Mouse (Mus musculus): ENCODE data around the gene Abcf3.

Abcf3 gene

DNA sequence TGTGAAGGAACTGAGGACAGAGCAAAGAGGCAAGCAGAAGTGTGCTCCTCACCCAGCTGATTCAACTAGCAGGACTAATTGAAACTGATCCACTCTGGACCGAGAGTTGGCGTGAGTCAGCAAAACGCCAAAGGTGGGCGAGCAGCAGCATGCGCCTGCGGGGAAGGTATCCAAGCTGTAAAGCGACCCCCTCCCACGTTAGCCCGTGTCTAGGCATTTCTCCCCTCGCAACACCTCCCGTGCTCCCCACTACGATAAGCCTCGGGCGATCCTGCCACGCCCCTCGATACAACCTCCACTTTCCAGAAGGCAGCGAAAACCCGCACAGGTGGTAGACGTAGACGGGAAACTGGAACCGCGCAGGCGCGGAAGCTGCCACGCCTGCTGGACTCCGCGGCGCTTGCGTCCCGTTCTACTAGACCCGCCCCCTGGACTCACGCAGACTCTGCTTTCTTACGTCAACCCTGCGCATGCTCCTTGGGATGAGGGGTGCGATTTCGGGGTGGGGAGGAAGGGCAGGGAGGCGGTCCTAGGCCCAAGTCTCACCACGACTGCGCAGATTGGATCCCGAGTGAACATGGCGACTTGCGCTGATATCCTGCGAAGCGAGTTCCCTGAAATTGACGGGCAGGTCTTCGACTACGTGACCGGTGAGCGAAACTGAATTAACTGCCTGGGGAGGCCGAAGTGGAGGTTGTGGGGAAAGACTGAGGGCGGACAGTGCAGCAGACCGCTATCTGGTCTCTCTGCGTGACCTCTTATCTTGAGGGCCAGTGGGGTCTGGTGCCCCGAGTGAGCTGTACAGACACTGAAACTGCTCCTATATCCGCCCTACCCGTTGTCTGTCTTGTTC, at the start of gene Abcf3:
Gene Abcf3, plus strand, starts transcription at position 482 of the 853 bp plus-strand sequence.
- DNase-seq (ENCODE audit: extremely low spot score) = peak; percentile 97

DNA sequence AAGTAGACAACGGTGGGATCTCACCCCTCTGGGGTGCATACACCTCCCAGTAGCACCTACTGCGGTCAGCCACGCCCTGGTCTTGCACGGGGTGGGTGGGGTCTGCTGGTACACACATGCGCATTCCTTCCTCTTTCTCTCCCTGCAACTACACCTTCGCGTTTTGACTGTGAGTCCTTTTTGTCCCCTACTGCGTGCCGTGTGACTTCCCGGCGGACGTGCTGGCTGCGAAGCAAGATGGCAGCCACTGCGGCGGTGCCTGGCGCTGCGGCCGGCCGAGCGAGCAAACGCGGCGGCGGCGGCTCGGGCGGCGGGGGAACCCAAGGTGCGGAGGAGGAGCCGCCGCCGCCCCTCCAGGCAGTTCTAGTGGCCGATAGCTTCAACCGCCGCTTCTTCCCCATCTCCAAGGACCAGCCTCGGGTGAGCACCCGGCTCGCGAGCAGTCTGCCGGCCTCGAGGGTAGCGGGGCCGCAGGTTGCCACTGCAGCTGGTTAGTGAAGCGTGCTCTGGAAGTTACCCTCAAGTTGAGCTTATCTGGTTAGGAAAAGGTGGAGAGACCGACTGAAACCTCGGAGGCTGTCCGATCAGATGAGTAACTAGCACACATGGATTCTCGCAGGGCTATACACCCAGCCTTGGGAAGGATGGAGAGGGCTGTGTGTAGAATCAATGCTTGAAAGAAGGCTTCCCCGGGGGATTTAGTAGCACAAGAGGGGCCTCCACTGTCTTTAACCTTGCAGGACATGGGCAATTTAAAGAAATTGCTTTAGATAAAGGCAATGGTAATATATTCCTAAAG, 49.5 kb upstream of the Abcf3 start, which contains the start of gene Eif2b5:
Gene Eif2b5, plus strand, starts transcription at position 141 of the 799 bp plus-strand sequence.
- peak; percentile 93 for DNase-seq (ENCODE audit: extremely low spot score)

DNA sequence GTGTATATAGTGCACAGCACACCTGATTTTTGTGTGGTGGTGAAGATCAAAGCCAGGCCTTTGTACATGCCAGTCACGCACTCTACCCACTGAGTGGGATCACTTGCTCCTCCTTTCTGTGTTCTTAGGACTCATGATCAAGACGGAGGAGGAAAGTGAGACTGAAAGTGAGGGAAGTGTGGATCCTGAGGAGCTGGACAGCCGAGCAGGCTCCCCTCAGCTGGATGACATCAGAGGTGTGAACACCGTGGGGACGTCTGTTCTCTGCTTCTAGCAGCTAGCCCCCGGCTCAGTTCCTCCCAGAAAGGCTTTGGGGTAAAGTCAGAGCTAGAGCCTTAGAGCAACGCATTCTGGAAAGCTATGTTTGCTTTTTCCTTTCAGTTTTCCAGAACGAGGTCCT, 42.4 kb upstream of the Abcf3 start:
- no peak for DNase-seq (ENCODE audit: extremely low spot score)

DNA sequence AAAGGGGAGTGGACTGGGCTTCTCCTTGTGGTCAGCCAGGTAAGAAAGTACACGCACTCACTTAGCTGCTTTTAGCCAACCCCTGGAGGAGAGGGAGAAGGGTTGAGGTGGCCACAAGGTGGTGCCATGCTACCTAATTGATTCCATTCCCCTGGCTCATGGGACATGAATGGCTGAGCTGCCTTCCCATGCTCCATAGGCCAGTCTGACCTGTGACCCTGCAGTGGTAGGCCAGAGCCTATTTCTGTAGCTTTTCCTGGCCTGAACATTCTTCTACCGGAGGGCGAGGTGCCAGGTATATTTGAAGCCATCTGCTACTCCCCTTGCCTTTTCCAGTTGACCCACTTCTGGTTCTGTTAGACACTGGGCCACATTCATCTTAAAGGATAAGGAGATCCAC, 39.0 kb upstream of the Abcf3 start:
- peak; percentile 29 for DNase-seq (ENCODE audit: extremely low spot score)

DNA sequence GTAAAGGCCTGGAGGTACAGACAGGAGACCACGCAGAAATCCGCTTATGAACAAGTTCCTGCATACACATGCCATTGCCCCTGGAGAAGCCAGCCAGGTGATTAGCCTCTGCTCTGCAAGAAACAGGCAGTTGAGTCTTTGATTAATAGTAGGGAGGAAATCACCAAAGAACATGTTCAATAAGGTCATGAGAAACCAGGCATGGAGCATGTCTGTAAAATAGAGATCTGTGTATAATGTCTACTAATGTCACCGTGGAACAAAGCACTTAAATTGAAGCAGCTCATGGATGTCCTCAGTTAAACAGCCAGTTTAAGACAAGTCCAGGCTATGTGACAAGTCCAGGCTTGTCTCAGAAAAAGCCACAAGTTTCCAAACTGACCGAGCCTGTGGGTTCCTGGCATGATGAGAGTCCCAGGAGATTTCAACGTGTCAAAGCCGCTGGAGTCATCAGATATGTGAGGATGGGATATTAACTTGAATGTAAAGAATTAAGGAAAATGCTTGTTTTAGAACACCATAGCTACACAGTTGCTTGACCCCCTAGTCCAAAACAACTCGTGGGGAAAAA, 37.0 kb upstream of the Abcf3 start:
- DNase-seq (ENCODE audit: extremely low spot score) = no peak

DNA sequence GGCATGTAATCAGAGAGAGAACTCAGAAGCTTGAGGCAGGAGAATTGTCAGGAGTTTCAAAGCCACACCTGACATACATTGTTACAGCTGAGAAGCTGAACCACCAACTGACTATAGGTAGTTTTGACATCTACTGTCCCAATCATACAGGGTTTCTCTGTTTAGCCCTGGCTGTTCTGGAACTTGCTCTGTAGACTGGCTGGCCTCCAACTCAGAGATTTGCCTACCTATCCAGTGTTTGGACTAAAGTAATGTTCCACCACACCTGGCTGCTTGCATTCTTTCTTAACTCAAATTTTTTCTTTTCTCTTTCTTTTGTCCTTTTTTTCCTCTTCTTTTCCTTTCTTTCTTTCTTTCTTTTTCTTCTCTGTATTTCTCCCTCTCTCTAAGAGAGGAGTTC, 32.3 kb upstream of the Abcf3 start:
- DNase-seq (ENCODE audit: extremely low spot score) = no peak

DNA sequence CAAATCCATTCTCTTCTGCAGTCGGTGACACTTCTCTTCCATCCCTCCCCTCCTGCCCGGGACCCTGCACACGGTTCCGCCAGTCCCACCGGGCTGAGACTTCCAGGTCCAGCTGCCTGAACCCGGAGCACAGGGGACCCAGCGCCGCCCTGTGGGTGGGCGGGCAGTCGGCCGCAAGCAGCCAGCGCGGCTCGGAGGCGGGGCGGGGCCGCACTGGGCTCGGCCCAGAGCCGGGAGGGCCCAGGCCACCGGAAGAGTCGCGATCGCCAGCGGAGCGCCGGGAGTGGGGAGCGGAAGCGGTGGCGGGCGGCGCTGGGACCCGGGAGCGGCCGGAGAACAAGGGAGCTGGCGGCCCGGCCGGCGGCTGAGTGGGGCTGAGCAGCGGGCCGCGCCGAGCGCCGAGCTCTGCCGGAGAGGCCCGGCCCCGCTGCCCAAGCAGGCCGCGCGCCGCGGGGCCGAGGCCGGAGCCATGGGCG, 31.6 kb upstream of the Abcf3 start, which contains the start of gene Dvl3:
Gene Dvl3, plus strand, starts transcription at position 257 of the 476 bp plus-strand sequence.
- peak; percentile 90 for DNase-seq (ENCODE audit: extremely low spot score)

DNA sequence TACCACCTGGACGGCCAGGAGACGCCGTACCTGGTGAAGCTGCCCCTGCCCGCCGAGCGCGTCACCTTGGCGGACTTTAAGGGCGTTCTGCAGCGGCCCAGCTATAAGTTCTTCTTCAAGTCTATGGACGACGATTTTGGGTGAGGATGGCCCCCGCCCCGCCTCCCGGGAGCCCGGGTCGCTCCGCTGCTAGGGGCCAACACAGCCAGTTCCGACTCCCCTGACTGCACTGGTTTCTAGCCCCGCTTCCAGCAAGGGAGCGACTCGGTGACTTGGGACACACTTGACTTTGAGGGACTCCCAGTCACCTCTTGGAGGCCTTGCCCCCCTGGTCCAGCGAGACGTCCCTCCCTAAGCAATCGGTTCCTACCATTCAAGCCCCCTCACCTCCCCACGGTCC, 31.2 kb upstream of the Abcf3 start:
- DNase-seq (ENCODE audit: extremely low spot score) = no peak

DNA sequence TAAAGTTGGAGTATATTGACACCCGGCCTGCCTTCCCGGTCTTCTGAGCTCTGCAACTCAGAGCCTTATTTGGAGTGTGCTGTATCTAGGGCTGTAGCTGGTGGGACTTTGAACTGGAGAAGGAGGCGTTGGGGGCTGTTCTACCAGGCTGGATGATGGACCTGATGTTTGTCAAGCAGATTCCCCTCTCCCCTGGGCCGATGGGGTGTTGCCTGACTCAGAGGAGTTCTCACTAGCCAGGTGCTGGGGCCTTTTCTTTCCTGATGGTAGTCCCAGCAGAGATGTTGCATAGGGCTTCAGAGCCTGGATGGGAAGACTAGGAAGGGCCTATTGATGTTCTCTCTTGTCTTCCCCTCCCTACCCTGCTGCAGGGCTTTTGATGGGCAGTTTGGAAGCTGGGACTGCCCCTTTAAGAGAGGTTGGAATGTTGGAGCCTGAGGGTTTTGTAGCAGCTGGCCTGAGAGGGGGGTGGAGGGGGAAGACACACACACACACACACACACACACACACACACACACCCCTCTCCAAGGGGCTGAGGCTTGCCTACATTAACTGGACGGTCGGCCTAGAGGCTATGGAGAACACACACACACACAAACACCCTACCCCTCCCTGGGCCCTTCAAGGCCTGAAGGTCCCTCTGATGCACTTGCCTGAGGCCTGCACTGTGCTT, 30.5 kb upstream of the Abcf3 start:
- peak; percentile 72 for DNase-seq (ENCODE audit: extremely low spot score)

DNA sequence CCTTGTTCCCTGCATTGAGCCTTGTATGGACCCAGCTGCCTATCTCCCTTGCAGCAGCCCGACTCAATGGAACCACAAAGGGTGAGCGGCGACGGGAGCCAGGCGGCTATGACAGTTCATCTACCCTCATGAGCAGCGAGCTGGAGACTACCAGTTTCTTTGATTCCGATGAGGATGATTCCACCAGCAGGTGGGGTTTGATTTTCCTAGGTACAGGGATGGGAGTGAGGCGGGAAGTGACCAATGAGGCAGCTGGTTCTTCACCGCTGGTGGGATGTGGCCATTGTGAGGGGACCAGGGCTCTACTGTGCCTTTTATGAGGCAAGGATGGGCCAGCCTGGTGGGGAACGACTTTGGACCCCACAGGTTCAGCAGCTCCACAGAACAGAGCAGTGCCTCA, 24.5 kb upstream of the Abcf3 start:
- DNase-seq (ENCODE audit: extremely low spot score) = no peak

DNA sequence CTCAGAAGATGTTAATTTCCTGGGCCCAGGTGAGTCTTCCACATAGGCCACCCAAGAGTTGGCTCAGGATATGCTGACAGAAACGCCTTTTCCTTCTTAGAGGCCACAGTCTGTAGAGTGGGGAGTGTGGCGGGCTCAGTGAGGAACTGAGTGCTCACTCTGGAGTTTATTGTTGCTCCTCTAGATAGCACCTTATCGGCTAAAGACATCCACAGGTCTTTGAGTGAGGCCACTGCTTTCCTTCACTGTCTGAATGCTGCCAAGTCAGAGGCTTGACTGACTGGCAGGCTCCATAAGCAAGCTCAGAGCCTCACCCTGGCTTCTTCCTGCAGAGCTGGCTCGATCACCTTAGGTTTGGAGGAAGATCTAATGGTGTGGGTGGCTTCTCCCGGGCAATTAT, 19.6 kb upstream of the Abcf3 start:
- no peak for DNase-seq (ENCODE audit: extremely low spot score)

DNA sequence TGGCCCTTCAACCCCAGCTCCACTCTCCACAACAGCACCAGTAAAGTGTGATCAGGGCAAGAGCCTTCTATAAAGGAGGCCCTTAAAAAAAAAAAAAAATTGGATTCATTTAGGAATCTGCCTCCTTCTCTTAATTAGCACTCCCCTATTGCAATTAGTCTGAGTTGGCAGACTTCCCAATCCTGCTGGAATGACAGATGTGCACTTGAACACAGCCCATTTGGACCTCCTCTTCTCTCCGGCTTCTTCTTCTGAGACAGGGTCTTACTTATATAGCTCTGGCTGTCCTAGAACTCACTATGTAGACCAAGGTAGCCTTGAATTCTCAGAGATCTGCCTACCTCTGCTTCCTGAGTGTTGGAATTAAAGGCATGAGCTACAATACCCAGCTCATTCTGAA, 19.0 kb upstream of the Abcf3 start:
- DNase-seq (ENCODE audit: extremely low spot score) = no peak

DNA sequence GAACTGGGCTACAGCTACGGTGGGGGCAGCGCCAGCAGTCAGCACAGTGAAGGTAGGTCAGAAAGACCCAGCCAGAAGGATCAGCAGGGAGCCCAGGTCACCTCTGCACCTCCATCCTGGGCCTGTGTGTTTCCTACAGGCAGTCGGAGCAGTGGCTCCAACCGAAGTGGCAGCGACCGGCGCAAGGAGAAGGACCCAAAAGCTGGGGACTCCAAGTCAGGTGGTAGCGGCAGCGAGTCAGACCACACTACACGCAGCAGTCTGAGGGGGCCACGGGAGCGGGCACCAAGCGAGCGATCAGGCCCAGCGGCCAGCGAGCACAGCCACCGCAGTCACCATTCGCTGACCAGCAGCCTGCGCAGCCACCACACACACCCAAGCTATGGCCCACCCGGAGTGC, 17.4 kb upstream of the Abcf3 start:
- no peak for DNase-seq (ENCODE audit: extremely low spot score)

DNA sequence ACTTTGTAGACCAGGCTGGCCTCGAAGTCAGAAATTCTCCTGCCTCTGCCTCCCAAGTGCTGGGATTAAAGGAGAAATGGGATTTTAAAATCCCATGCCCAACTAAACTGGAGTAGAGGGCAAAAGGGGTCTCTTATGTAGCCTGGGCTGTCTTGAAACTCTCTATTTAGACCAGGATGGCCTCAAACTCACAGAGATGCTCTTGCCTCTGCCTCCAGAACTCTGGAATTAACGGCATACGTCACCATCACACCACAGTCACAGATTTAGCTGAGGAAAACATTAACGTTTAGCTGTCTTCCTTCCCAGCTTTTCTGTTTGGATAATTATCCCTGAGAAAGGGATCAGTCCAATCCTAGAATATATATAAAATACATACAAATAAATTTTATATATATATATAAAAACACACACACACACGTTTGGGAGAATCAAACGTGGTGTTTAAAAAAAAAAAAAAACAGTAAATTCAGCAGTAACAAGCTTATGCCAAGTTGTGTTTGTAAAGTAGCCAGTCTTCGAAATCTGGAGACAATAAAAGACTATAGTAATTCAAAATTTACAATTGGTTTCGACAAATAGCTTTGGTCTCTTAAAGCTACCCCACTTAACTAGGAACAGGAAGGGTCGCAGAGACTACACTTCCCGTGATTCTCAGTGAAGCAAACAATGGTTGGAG, 13.6 kb upstream of the Abcf3 start:
- DNase-seq (ENCODE audit: extremely low spot score) = no peak

DNA sequence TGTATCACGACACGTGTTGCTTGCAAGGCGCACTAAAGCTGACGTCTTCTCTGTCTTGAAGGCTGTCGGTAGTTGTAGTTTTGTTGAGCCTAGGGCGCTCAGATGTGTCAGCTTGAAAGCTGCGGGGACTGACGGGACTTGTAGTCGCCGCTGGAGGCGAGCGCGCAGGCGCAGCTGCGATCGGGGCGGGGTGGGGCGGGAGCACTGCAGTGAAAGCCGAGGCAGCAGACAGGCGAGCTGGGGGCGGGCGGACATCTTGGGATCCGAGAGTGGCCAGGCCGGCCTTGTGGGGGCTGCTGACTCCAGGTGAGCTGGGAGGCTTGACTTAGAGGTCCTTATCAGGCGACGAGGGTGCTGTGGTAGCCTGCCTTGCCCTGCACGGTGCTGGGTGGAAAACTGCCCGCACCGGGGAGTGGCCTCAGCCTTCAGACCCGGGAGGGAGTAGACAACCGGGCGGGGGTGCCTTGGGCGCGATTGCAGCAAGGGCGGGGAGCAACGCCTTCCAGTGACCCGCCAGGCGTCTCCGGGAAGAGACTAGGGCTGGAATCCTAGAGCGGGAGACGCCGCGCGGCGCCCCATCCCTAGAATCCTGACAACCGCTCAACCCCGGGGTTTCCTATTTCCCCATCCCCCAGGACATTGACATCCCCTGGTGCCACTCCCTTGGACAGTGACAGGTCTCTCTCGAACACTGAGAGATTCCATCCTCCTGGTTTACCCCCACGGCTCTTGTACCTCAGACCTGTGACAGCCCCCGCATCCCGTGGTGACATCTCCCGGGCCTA, 12.9 kb upstream of the Abcf3 start, which contains the start of gene Ap2m1:
Gene Ap2m1, plus strand, starts transcription at position 183 of the 785 bp plus-strand sequence.
- DNase-seq (ENCODE audit: extremely low spot score) = peak; percentile 95

DNA sequence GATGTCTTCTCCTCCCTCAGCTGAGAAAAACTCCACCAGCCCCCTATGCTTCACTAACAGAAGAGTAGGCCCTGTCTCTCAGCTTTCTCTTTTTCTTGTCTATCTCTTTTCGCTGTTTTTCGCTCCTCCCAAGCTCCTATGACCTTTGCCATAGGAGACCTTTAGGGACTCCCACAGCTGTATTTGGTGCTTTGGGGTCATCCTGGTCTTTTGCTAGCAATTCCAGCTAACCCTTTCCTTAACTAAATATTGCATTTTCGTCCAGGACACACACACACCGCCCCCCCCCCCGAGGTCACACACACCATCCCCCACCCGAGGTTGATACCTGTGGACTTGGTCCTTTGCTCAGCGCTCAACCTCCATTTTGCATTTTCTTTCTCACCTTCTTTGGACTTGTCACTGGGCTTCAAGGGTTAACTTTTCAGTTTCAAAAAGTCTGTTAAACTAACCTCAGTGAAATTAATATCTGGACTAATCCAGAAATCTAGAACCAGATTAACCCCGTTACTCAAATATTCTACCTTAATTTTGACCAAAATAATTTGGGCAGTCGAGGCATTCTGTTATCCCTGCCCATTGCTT, 12.2 kb upstream of the Abcf3 start:
- DNase-seq (ENCODE audit: extremely low spot score) = no peak

DNA sequence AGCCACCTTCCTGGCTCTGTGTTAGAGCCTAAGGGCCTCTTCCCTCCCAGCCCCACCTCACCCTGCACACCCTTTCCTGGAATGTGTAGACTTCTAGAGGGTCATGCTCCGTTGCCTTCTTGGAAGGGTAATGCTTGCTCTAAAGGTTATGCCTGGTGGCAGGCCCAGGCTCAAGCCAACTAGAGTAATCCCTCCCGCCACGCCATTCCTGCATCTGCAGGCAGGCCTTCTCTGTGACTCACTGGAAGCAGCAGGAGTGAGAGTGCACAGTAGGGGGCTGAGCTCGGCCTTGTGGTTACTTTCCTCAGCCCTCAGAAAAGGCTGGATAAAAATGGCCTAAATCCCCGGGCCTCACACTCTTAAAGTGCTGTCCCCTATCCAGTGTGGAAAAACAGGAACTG, 11.3 kb upstream of the Abcf3 start:
- no peak for DNase-seq (ENCODE audit: extremely low spot score)

DNA sequence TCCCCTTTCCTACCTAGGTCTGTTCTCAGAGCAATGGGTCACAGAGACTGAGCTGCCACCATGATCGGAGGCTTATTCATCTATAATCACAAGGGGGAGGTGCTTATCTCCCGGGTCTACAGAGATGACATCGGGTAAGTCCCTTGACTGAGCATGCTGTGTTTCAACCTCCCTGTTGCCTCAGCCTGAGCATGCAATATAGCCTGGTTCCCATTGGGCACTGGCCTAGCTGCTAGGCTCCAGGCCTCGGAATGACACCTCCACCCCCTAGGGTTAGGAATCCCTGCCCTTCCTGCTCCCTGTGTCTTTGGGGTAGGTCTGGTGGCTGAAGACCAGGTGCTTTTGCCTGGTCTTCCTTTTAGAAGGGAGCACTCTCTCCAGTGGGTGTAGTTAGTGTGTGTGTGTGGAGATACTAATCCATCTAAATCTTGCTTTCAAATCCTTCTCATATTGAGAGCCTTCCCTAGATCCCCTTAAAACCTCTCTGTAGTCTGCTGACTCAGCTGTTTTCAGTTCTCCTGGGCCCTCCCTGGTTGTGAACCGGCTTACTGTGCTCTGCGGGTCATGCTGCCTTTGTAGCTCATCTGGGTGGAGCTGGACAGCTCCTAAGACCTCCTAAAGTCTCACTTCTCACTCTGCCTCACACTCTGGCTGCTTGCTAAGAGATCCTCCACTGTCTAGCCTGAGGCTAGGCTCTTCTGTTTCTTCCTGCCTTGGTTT, 10.6 kb upstream of the Abcf3 start:
- DNase-seq (ENCODE audit: extremely low spot score) = no peak

DNA sequence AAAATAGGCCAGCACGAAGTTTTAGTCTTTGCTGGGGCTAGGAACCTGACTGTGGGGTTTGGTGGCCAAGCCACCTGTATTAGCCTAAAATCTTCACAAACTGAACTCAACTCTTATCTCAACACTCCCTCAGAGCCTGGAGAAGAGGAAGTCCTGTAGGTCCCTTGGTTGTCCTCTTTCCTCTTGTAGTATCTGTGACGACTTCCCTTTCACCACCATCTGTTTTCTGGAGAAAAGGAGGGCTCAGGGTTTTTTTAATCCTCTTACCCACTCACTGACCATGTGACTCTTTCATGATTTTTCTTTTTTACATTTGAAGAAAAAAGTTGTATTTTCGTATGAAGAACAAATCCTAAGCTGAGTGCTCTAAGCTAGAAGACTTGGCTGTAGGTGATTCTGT, 8.7 kb upstream of the Abcf3 start:
- no peak for DNase-seq (ENCODE audit: extremely low spot score)
